Mouse (Mus musculus): ENCODE measurements at regions not wholly inside any gene's neighbourhood (a gene's known extent, or its start where the extent isn't known, plus 50 kb on each side); places are given as distances from the start of the nearest gene placed in this dataset.

DNA sequence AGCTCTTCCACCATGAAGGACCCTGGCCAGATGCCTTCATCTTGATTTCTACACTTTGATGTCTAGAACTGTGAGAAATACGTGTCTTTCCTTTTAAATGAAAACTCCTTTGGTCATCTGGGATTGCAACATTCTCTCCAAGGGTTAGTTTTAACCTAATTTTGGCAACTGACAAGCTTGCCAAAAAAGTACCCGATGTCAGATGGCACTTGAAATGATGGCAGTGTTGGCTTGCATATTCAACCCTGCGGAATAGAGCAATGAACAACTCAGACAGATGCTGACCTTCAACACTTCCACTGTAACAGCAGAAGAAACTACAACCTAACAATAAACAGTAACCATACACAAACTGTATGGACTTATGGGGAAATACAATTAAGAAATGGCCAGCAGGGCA is 286.9 kb upstream of the Sfrp2 start:
- TF ChIP-seq POLR2A (IDR thresholded peaks at IDR 0.05; ENCODE audit: insufficient read length, low read depth) (no peak), E2F4 (IDR thresholded peaks at IDR 0.05; ENCODE audit: insufficient read depth) (no peak), USF1 (IDR thresholded peaks at IDR 0.05; ENCODE audit: low read depth) (no peak), MAX (IDR thresholded peaks at IDR 0.05; ENCODE audit: low read depth) (no peak), CEBPB (IDR thresholded peaks at IDR 0.05; ENCODE audit: insufficient read depth, poor library complexity, severe bottlenecking) (0 out of 2 replicates have a peak, but pooled peaks have one; percentile 30), SRF (IDR thresholded peaks at IDR 0.05; ENCODE audit: control insufficient read depth, insufficient read length, low read depth) (no peak), REST (IDR thresholded peaks at IDR 0.05; ENCODE audit: insufficient read depth, insufficient read length) (no peak), MYOD1 (IDR thresholded peaks at IDR 0.05; ENCODE audit: control insufficient read depth in 1 of 3, insufficient read length in 2 of 3, low read depth in 2 of 3) (no peak), MYOG (IDR thresholded peaks at IDR 0.05; ENCODE audit: control insufficient read depth in 1 of 3, insufficient read depth in 1 of 3, insufficient read length in 2 of 3, low read depth in 2 of 3) (no peak), TCF3 (IDR thresholded peaks at IDR 0.05; ENCODE audit: insufficient read length, low read depth) (no peak), POLR2AphosphoS2 (IDR thresholded peaks at IDR 0.05; ENCODE audit: insufficient read length, low read depth) (no peak)

Data from myocyte (in vitro differentiated cells).